Mouse (Mus musculus) gastrocnemius, postnatal 14 days (tissue): Measurements from ENCODE around the gene Hilpda. TPM values are rescaled to one million over a fixed set of nuclear protein-coding genes. Genes with fewer than 3 reads are reported as not detected.
A peak's percentile ranks its signal among the peaks of the same experiment; 100 is the strongest.

Experiments
- DNase-seq: peaks from one replicate; pipeline ENCODE4 v3.0.0; 2021; ENCODE audit warnings: mixed read lengths
- intact Hi-C: fragments of 180-260 bp; cut with DNase I; formaldehyde crosslinking; loops from one replicate; pipeline ENCODE4 v1.15.1; 2025; ENCODE audit warnings: low total_unique reads
- long read RNA-seq, 2 experiments: library from polyadenylated mRNA; stranded (forward); transcript quantifications; one replicate each; pipeline ENCODE4 v2.0.0; 2021
- total RNA-seq, 2 experiments: library from RNA; stranded (reverse); gene quantifications; 2 replicates each; pipeline ENCODE4 v1.2.3; 2021

The Hilpda gene
- 1 to 10 TPM; 5.3 to 5.4 TPM for total RNA-seq
- long read RNA-seq, experiment 1, transcript Hilpda-201 (2 exons, 982 nt): major isoform, 5 of 5 reads
- long read RNA-seq, experiment 1, partial matches to known transcripts: 0 of 5 reads
- long read RNA-seq, experiment 1, other reads (novel, unspliced or antisense): 0 of 5 reads
- long read RNA-seq, experiment 2, transcript Hilpda-201 (2 exons, 982 nt): major isoform, 5 of 5 reads
- long read RNA-seq, experiment 2, partial matches to known transcripts: 0 of 5 reads
- long read RNA-seq, experiment 2, other reads (novel, unspliced or antisense): 0 of 5 reads

DNA sequence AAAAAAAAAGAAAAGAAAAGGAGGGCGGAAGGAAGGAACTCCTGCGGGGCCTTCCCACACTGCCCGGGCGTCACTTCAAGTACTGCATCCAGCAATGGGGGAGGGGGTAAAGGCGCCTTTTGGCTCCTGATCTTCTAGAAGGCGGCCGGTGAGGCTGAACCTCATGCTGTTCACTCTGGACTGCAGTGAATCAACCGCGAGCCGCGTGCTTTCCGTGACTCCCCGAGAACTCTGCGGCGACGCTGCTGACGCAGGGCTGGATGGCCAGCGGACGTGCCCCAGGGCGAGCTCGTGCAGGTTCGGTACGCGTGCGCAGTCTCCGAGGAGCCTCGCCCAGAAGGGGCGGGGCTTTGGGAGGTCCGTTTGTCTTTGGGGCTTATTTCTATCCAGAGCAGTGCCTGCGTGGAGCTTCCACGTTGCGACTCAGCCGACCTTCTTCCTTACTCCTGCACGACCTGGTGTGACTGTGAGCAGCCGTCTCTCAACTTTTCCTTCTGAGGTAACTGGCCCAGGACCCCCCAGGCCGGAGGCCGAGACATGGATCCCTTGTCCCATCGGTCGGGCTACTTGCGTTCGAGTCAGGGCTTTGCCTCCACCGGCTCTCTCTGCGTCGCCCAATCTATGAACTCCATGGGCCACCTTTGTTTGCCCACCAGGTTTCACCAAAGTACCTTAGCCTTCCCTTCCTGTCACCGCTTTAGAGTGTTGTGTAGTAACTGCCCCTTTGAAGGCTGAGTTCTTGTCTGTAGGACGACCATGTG is at the start of gene Hilpda:
TSS of gene Hilpda (plus strand) at position 177 of the 761 bp plus-strand sequence.
- intact Hi-C loops: loop anchor here (10.0 kb wide), 1 partner anchor 108 kb away; the partner anchor contains the start of gene Rbm28
- peak; percentile 92 for DNase-seq

GRCm38 (mm10) chr6:29229265-29229913 is 42.9 kb upstream of the Hilpda start:
- DNase-seq: no peak
- intact Hi-C loops: no loop called here

- intact Hi-C loops: no loop called here
- no peak for DNase-seq
These were observed 41.9 kb upstream of the Hilpda start for GRCm38 (mm10) chr6:29230386-29230785.

DNA sequence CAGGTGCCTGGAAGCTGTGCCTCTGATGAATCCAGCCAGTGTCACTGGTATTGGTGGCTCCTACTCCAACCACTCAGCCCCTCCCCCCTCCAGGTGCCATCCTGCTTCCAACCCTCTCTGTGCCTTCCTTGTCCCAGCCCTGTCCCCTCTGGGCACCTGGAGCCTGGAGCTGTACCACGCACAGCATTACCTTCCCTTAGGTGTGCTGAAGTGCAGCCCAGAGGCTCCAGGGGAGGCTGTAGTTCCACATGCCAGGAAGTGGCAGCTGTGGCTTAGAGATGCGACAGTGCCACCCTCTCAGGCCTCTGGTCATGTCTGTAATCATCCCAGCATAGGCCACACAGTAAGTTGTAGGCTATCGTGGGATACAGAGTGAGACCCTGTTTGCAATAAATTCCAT is 40.5 kb upstream of the Hilpda start:
- intact Hi-C loops: no loop called here
- no peak for DNase-seq

- no peak for DNase-seq
- intact Hi-C loops: no loop called here
These were observed 40.0 kb upstream of the Hilpda start for GRCm38 (mm10) chr6:29232321-29232720.

GRCm38 (mm10) chr6:29233710-29234109 is 38.6 kb upstream of the Hilpda start:
- intact Hi-C loops: no loop called here
- DNase-seq: no peak

- no peak for DNase-seq
- intact Hi-C loops: no loop called here
These were observed 38.0 kb upstream of the Hilpda start for GRCm38 (mm10) chr6:29234272-29234671.

GRCm38 (mm10) chr6:29240806-29241205 is 31.5 kb upstream of the Hilpda start:
- DNase-seq: peak; percentile 23
- intact Hi-C loops: loop anchor here (5.0 kb wide), 2 partner anchors 34 to 36 kb away; partner anchors contain the start of gene Fam71f2

DNA sequence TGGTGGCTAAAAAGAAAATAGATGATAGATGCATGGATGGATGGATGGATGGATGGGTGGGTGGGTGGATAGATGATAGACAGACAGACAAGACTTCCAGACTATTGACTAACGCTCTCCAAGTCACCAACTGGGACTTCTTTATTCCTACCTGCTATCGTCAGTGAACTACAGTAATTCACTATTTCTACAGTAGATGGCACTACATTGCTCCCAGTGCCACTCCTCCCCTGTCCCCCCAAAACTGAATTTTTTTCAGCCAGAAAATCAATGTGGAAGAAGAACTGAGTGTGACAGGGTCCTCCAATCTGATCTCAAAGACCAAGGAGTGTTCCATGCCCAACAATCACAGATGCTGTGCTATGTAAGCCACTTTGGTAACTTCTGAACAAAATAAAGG is 30.6 kb upstream of the Hilpda start:
- no peak for DNase-seq
- intact Hi-C loops: loop anchor here (5.0 kb wide), 2 partner anchors 34 to 36 kb away; partner anchors contain the start of gene Fam71f2

GRCm38 (mm10) chr6:29242265-29242664 is 30.0 kb upstream of the Hilpda start:
- no peak for DNase-seq
- intact Hi-C loops: loop anchor here (5.0 kb wide), 2 partner anchors 35 kb away; partner anchors contain the start of gene Fam71f2

DNA sequence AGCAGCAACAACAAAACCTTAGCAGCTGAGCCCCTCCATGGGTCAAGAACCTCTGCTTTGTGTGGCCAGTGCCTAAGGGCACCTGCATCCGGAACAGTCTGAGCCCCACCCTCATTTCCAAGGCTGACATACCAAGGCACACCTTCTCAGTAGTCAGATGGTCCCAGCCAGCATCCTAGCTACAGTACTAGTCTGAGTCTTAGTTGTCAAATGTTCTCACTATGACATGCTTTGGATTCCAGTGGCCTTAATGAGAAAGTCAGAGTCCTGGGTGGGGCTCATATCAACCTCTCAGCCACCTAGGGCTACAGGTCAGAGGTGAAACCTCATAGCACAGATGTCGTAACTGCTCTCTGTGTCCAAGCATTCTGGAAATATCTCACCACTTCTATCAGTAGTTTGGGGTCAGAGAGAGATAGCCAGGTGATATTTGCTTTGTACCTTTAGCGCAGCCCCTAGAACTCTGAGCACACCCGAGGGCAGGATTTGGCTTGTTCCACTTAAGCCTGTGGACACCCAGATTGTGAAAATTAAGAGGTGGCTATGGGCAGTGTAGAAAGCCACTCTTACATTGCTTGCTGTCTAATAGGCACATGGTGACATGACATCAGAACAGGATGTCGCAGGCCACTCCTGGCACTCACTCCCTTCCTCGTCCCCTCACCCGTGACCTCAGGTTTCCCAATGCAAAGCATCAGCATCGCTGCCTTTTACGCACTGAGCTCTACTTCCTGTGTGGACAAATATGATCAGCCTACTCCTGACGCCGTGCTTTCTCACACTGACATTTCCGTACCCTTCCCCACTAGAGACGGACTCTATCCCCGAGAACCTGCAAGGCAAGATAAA is 26.8 kb upstream of the Hilpda start:
- intact Hi-C loops: no loop called here

DNA sequence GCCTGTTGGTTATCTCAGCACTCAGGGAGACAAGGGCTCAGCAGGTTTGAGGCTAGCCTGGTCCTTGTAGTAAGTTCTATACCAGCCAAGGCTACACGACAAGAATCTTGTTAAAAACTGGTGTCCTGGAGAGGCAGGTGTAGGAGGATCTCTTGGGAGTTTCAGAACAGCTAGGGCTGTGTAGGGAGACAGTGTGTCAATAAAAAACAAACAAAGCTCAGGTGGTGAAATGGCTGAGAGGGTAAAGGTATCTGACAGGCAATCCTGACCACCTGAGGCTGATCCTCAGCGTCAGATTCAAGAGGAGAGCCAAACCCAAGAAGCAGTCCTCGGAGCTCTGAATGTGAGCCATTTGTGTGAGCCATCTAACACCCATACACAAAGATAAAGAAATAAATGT is 26.1 kb upstream of the Hilpda start:
- DNase-seq: no peak
- intact Hi-C loops: no loop called here

More for the DNA sequence above, 26.8 kb upstream of the Hilpda start:
- no peak for DNase-seq

DNA sequence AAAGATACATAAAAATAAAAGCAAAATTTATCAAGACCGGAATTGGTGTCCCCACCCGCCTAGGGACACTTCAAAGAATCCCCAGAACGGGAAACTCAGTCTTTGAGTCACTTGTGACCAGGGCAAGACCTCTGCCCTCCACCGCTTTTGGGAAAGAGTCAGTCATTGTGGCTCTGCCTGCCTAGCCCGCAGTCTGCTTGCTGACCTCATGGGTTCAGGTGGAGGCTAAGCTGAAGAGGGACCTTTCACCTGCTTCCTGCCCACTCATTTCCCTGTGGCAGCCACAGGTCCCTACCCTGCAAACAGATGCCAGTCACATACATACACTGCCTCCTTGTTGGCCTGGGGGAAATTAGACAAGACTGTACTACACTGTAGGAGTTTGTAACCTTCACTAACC is 25.7 kb upstream of the Hilpda start:
- DNase-seq: no peak
- intact Hi-C loops: no loop called here

- intact Hi-C loops: no loop called here
- no peak for DNase-seq
These were observed 25.2 kb upstream of the Hilpda start for GRCm38 (mm10) chr6:29247072-29247471.

DNA sequence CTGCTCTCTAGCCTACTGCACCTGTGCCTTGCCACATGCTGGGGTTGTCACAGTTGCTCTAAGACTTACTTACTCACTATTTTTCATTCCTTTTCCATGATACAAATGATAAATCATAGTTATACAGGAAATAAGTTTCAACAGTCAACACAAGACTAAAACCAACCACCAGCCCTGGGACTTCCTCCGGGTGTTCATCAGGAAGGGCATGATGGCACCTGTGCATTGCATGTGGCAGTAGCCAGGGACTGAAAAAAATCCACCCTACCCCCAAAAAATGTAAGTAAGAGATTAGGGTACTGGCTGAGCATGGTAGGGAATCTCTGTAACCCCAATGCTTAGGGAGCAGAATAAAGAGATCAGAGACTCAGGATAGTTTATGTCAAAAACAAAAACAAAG is 12.9 kb upstream of the Hilpda start:
- no peak for DNase-seq
- intact Hi-C loops: no loop called here

DNA sequence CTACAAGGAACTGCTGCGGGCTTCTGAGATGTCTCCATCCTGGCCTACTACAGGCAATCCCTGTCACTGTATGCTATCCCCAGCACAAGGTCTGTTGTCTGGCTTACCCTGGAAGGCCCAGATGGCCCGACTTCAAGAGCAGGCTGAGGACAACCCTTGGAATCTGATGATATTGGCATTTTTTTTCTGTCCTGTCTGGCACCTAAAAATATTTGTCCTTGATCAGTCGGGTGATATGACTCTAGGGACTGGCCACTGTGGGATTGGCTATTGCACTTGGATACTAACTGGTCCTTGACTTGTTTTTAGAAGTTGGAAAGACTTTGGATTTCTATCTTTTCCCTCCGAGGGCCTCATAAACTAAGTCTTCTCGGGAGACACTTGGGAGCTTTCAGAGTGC is 10.5 kb upstream of the Hilpda start:
- intact Hi-C loops: no loop called here
- no peak for DNase-seq

DNA sequence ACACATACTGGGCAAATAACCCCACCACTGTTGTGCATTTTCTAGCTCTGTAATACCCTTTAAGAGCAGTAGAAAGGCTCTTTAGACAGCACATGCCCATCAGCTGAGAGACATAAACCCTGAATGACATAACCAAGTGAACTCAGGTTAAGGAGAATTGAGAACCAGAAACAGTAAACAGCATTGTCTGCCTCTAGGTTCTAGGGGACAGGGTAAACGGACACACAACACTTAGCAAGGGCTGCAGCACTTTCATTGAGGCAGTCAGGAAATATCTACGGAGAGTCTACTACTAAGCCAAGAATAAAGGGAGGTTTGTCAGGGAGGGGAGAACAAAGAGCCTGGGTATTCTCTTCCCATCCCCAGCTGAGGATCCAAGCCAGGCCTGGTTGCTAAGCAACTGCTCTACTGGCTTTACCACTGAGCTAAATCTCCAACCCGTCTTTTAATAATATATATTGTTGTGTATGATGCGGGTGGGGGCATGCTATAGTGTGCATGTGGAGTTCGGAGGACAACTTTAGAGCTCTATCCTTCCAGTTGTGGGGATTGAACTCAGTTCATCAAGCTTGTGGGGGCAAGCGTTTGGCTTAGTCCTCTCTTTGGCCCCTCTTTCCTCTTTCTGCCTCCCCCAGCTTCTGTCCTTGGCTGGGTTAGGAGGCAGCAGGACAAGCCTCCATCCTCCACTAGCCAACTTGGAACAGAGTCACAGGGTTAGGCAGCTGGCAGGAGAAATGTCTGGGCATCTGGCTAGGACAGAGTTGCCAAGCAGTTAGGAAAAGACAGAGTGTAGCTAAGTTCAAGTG is 8.4 kb upstream of the Hilpda start:
- peak; percentile 69 for DNase-seq
- intact Hi-C loops: no loop called here

DNA sequence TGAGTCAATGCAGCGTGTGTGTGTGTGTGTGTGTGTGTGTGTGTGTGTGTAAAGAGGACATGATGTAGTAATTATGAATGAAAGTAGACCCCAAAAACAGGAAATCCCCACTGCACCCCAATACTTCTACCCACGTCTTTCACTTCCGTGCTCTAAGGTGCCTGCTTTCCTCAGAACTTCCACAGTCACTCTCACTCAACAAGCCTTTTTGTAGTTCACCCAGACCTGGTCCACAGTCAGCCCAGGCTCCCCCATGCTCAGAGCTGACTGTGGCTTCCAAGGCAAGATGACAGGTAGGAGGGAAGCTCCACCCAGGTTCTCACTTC is 7.9 kb upstream of the Hilpda start:
- intact Hi-C loops: no loop called here
- no peak for DNase-seq

GRCm38 (mm10) chr6:29266936-29267335 is 5.4 kb upstream of the Hilpda start:
- DNase-seq: no peak
- intact Hi-C loops: no loop called here
